Mouse (Mus musculus) liver, embryonic 13.5 days (tissue): ENCODE data around the gene Gata2. TPM values are rescaled to one million over a fixed set of nuclear protein-coding genes. Genes with fewer than 3 reads are reported as not detected.

Experiments used
- ATAC-seq: fragments of 200-750 bp; cut with Nextera tagmentation; 2 replicates; pipeline ENCODE4 v1.8.0; 2017; ENCODE audit warnings: low read depth, mild to moderate bottlenecking, moderate number of reproducible peaks, moderate library complexity
- DNase-seq: peaks from one replicate; pipeline ENCODE4 v3.0.0; 2022
- H3K27ac ChIP-seq: fragments of 300-500 bp; sonication (generic); 2 replicates; pipeline ENCODE4 v1.5.1; 2015; ENCODE audit warnings: moderate library complexity, mild to moderate bottlenecking, inconsistent platforms
- H3K27me3 ChIP-seq: fragments of 300-500 bp; sonication (generic); 2 replicates; pipeline ENCODE4 v1.6.1; 2015; ENCODE audit warnings: mild to moderate bottlenecking, inconsistent platforms
- H3K36me3 ChIP-seq: fragments of 300-500 bp; sonication (generic); 2 replicates; pipeline ENCODE4 v1.6.1; 2015; ENCODE audit warnings: mild to moderate bottlenecking, inconsistent platforms
- H3K4me1 ChIP-seq: fragments of 300-500 bp; sonication (generic); replicated peaks from 2 replicates; pipeline ENCODE4 v1.6.1; 2015; ENCODE audit warnings: inconsistent platforms
- H3K4me2 ChIP-seq: fragments of 300-500 bp; sonication (generic); 2 replicates; pipeline ENCODE4 v1.6.1; 2015; ENCODE audit warnings: inconsistent platforms, mild to moderate bottlenecking, moderate library complexity
- H3K4me3 ChIP-seq: fragments of 300-500 bp; sonication (generic); replicated peaks from 2 replicates; pipeline ENCODE4 v1.5.1; 2015; ENCODE audit warnings: mild to moderate bottlenecking, inconsistent platforms
- H3K9ac ChIP-seq: fragments of 300-500 bp; sonication (generic); 2 replicates; pipeline ENCODE4 v1.6.1; 2015; ENCODE audit warnings: mild to moderate bottlenecking, inconsistent platforms
- H3K9me3 ChIP-seq: fragments of 300-500 bp; sonication (generic); replicated peaks from 2 replicates; pipeline ENCODE4 v1.6.1; 2016; ENCODE audit warnings: inconsistent platforms
- WGBS: fragments of 180-500 bp; shearing (Covaris S2); methylation state at CpG from one replicate; pipeline ENCODE4 v1.1.7; 2015; ENCODE audit not compliant: insufficient replicate concordance; 5-methylcytosine and 5-hydroxymethylcytosine counted together
- polyA plus RNA-seq: library from polyadenylated mRNA; unstranded; fragments of >200 nt; fragmentation: Nextera tagmentation; extraction: Ambion mirVana; gene quantifications from 2 replicates; pipeline ENCODE4 v1.2.1, GENCODE M21; 2015

The Gata2 gene
- polyA plus RNA-seq, 1 experiment from 2014 or later: 7.4 TPM

GRCm38 (mm10) chr6:88216199-88216598 is 22.5 kb downstream of the Gata2 start:
- H3K36me3 ChIP-seq: no peaks in the 10 kb centered on the region
- no peak overlapping the region for H3K4me3 ChIP-seq
- H3K9me3 ChIP-seq: peaks cover 7% of the 10 kb centered on the region; the same call in 1 of the 2 replicates
- H3K27me3 ChIP-seq: peaks cover 8% of the 10 kb centered on the region; the same call in 1 of the 2 replicates
- DNase-seq (no peak), ATAC-seq (no peak)
- H3K4me1 ChIP-seq: peaks cover 4% of the 10 kb centered on the region; the same call in 1 of the 2 replicates
- H3K4me2 ChIP-seq: no peak overlapping the region
- 71% methylated on average over 4 of the region's 4 CpGs for WGBS
- no peak overlapping the region for H3K9ac ChIP-seq
- no peak overlapping the region for H3K27ac ChIP-seq

GRCm38 (mm10) chr6:88219094-88219493 is 25.4 kb downstream of the Gata2 start:
- no peak overlapping the region for H3K27ac ChIP-seq
- no peak overlapping the region for H3K9ac ChIP-seq
- H3K4me2 ChIP-seq: no peak overlapping the region
- WGBS: 33% methylated on average over 4 of the region's 4 CpGs
- H3K9me3 ChIP-seq: peaks cover 7% of the 10 kb centered on the region; the same call in 1 of the 2 replicates
- no peak overlapping the region for H3K4me3 ChIP-seq
- peaks cover 19% of the 10 kb centered on the region; the same call in 1 of the 2 replicates for H3K27me3 ChIP-seq
- DNase-seq (no peak), ATAC-seq (no peak)
- no peaks in the 10 kb centered on the region for H3K36me3 ChIP-seq
- H3K4me1 ChIP-seq: peaks cover 4% of the 10 kb centered on the region; the same call in 1 of the 2 replicates

GRCm38 (mm10) chr6:88221968-88222367 is 28.3 kb downstream of the Gata2 start, which contains the start of gene Dnajb8:
Gene Dnajb8 (plus strand): TSS chr6:88222268.
- Histone ChIP-seq H3K4me1 (peaks cover 11% of the 10 kb centered on the region), H3K9ac (no peak within 1 kb of the TSS), H3K27me3 (peaks cover 26% of the 10 kb centered on the region), H3K27ac (no peak within 1 kb of the TSS), H3K4me3 (no peak within 1 kb of the TSS), H3K4me2 (no peak within 1 kb of the TSS), H3K36me3 (no peaks in the 10 kb centered on the region), H3K9me3 (peaks cover 7% of the 10 kb centered on the region; the same call in 1 of the 2 replicates)
- DNase-seq (no peak), ATAC-seq (no peak)
- 51% methylated on average over 10 of the region's 10 CpGs for WGBS

GRCm38 (mm10) chr6:88226570-88226994 is 32.9 kb downstream of the Gata2 start:
- ATAC-seq (peak; percentile 42; the same call in 1 of the 2 replicates), DNase-seq (no peak)
- 23% methylated on average over 5 of the region's 5 CpGs for WGBS
- Histone ChIP-seq H3K4me1 (peaks cover 7% of the 10 kb centered on the region), H3K4me2 (no peak overlapping the region), H3K4me3 (no peak overlapping the region), H3K9ac (no peak overlapping the region), H3K27ac (no peak overlapping the region), H3K36me3 (no peaks in the 10 kb centered on the region), H3K9me3 (no peaks in the 10 kb centered on the region), H3K27me3 (peaks cover 58% of the 10 kb centered on the region)

- H3K4me1 ChIP-seq: peaks cover 7% of the 10 kb centered on the region
- DNase-seq: no peak
- H3K9me3 ChIP-seq: no peaks in the 10 kb centered on the region
- 54% methylated on average over 7 of the region's 7 CpGs for WGBS
- peaks cover 64% of the 10 kb centered on the region for H3K27me3 ChIP-seq
- no peak for ATAC-seq
- H3K9ac ChIP-seq: no peak overlapping the region
- H3K36me3 ChIP-seq: no peaks in the 10 kb centered on the region
- no peak overlapping the region for H3K4me2 ChIP-seq
- H3K27ac ChIP-seq: no peak overlapping the region
- H3K4me3 ChIP-seq: no peak overlapping the region
Measured at GRCm38 (mm10) chr6:88227537-88227936, 33.8 kb downstream of the Gata2 start.

- Histone ChIP-seq H3K4me3 (no peak overlapping the region), H3K4me1 (peaks cover 7% of the 10 kb centered on the region), H3K9ac (no peak overlapping the region), H3K27me3 (peaks cover 76% of the 10 kb centered on the region), H3K9me3 (no peaks in the 10 kb centered on the region), H3K4me2 (no peak overlapping the region), H3K36me3 (no peaks in the 10 kb centered on the region), H3K27ac (no peak overlapping the region)
- ATAC-seq (no peak), DNase-seq (no peak)
- WGBS: 46% methylated on average over 12 of the region's 12 CpGs
Measured at GRCm38 (mm10) chr6:88229221-88229620, 35.5 kb downstream of the Gata2 start.

GRCm38 (mm10) chr6:88231821-88232220 is 38.1 kb downstream of the Gata2 start:
- WGBS: 61% methylated on average over 7 of the region's 7 CpGs

GRCm38 (mm10) chr6:88232221-88232620 is 38.5 kb downstream of the Gata2 start:
- DNase-seq (no peak), ATAC-seq (no peak)
- whole genome bisulfite sequencing: 38% methylated on average over 6 of the region's 6 CpGs
- H3K27ac ChIP-seq: no peak overlapping the region
- H3K9me3 ChIP-seq: no peaks in the 10 kb centered on the region
- H3K36me3 ChIP-seq: no peaks in the 10 kb centered on the region
- H3K4me1 ChIP-seq: peaks cover 15% of the 10 kb centered on the region
- H3K4me3 ChIP-seq: no peak overlapping the region
- no peak overlapping the region for H3K4me2 ChIP-seq
- H3K27me3 ChIP-seq: peaks cover 92% of the 10 kb centered on the region
- H3K9ac ChIP-seq: no peak overlapping the region

More at GRCm38 (mm10) chr6:88231821-88232220, 38.1 kb downstream of the Gata2 start:
- DNase-seq: no peak
- Histone ChIP-seq H3K36me3 (no peaks in the 10 kb centered on the region), H3K4me3 (no peak overlapping the region), H3K27me3 (peaks cover 93% of the 10 kb centered on the region), H3K4me2 (no peak overlapping the region), H3K9me3 (no peaks in the 10 kb centered on the region), H3K4me1 (peaks cover 15% of the 10 kb centered on the region), H3K9ac (no peak overlapping the region), H3K27ac (no peak overlapping the region)
- no peak for ATAC-seq

GRCm38 (mm10) chr6:88233996-88234395 is 40.3 kb downstream of the Gata2 start:
- WGBS: 65% methylated on average over 8 of the region's 8 CpGs
- H3K4me1 ChIP-seq: peaks cover 15% of the 10 kb centered on the region
- peaks cover 89% of the 10 kb centered on the region for H3K27me3 ChIP-seq
- no peak overlapping the region for H3K4me3 ChIP-seq
- ATAC-seq (no peak), DNase-seq (no peak)
- H3K4me2 ChIP-seq: no peak overlapping the region
- no peaks in the 10 kb centered on the region for H3K9me3 ChIP-seq
- no peaks in the 10 kb centered on the region for H3K36me3 ChIP-seq
- H3K9ac ChIP-seq: no peak overlapping the region
- H3K27ac ChIP-seq: no peak overlapping the region

GRCm38 (mm10) chr6:88235461-88235860 is 41.8 kb downstream of the Gata2 start:
- 34% methylated on average over 8 of the region's 8 CpGs for WGBS
- no peak overlapping the region for H3K4me2 ChIP-seq
- H3K4me3 ChIP-seq: no peak overlapping the region
- H3K9ac ChIP-seq: no peak overlapping the region
- peaks cover 15% of the 10 kb centered on the region for H3K4me1 ChIP-seq
- no peaks in the 10 kb centered on the region for H3K9me3 ChIP-seq
- peaks cover 85% of the 10 kb centered on the region for H3K27me3 ChIP-seq
- H3K27ac ChIP-seq: no peak overlapping the region
- DNase-seq (no peak), ATAC-seq (no peak)
- H3K36me3 ChIP-seq: no peaks in the 10 kb centered on the region

- H3K27ac ChIP-seq: no peak overlapping the region
- DNase-seq (no peak), ATAC-seq (no peak)
- H3K36me3 ChIP-seq: no peaks in the 10 kb centered on the region
- peaks cover 81% of the 10 kb centered on the region for H3K27me3 ChIP-seq
- no peaks in the 10 kb centered on the region for H3K9me3 ChIP-seq
- WGBS: 16% methylated on average over 17 of the region's 17 CpGs
- H3K9ac ChIP-seq: no peak overlapping the region
- H3K4me2 ChIP-seq: peak overlapping the region; percentile 26; the same call in 1 of the 2 replicates
- peaks cover 15% of the 10 kb centered on the region for H3K4me1 ChIP-seq
- H3K4me3 ChIP-seq: no peak overlapping the region
Measured at GRCm38 (mm10) chr6:88235983-88236382, 42.3 kb downstream of the Gata2 start.

GRCm38 (mm10) chr6:88236513-88236912 is 42.8 kb downstream of the Gata2 start:
- Histone ChIP-seq H3K36me3 (no peaks in the 10 kb centered on the region), H3K27me3 (peaks cover 78% of the 10 kb centered on the region), H3K4me3 (no peak overlapping the region), H3K9ac (no peak overlapping the region), H3K9me3 (no peaks in the 10 kb centered on the region), H3K4me2 (0 out of 2 replicates have a peak overlapping the region, but pooled peaks have one; percentile 26), H3K27ac (no peak overlapping the region), H3K4me1 (peaks cover 15% of the 10 kb centered on the region)
- 28% methylated on average over 7 of the region's 7 CpGs for WGBS
- DNase-seq (no peak), ATAC-seq (no peak)
